Mouse (Mus musculus): ENCODE data around the gene Stxbp2.

GRCm38 (mm10) chr8:3587391-3588257 is 43.1 kb upstream of the Stxbp2 start:
- TF ChIP-seq CTCF (IDR thresholded peaks at IDR 0.05; ENCODE audit: low read depth) (no peak), EP300 (IDR thresholded peaks at IDR 0.05; ENCODE audit: low read depth) (no peak)

Data from liver, postnatal 0 days (tissue).